Mouse (Mus musculus) neural tube, embryonic 11.5 days (tissue): Measurements from ENCODE around the gene Grk3. TPM values are rescaled to one million over a fixed set of nuclear protein-coding genes. Genes with fewer than 3 reads are reported as not detected.

Experiments
- ATAC-seq: fragments of 200-750 bp; cut with Nextera tagmentation; 2 replicates; pipeline ENCODE4 v1.8.0; 2017; ENCODE audit warnings: moderate number of reproducible peaks, mild to moderate bottlenecking, moderate TSS enrichment, moderate library complexity; ENCODE audit not compliant: insufficient read depth, low FRiP score, low TSS enrichment
- DNase-seq: peaks from one replicate; pipeline ENCODE4 v3.0.0-alpha.2; 2015; ENCODE audit warnings: low spot score
- H3K27ac ChIP-seq: fragments of 300-500 bp; sonication (generic); 2 replicates; pipeline ENCODE4 v1.5.1; 2014; ENCODE audit warnings: low read depth, mild to moderate bottlenecking, low read length
- H3K27me3 ChIP-seq: fragments of 300-500 bp; sonication (generic); 2 replicates; pipeline ENCODE4 v1.6.1; 2014; ENCODE audit warnings: mild to moderate bottlenecking, low read length, mixed read lengths; ENCODE audit not compliant: control insufficient read depth, insufficient read depth
- H3K36me3 ChIP-seq: fragments of 300-500 bp; sonication (generic); 2 replicates; pipeline ENCODE4 v1.6.1; 2014; ENCODE audit warnings: mild to moderate bottlenecking, low read length, moderate library complexity, mixed read lengths; ENCODE audit not compliant: control insufficient read depth, insufficient read depth
- H3K4me1 ChIP-seq: fragments of 300-500 bp; sonication (generic); 2 replicates; pipeline ENCODE4 v1.6.1; 2014; ENCODE audit warnings: low read length, mixed read lengths; ENCODE audit not compliant: control insufficient read depth, insufficient read depth
- H3K4me2 ChIP-seq: fragments of 300-500 bp; sonication (generic); 2 replicates; pipeline ENCODE4 v1.6.1; 2014; ENCODE audit warnings: low read depth, mild to moderate bottlenecking, moderate library complexity
- H3K4me3 ChIP-seq: fragments of 300-500 bp; sonication (generic); 2 replicates; pipeline ENCODE4 v1.5.1; 2014; ENCODE audit warnings: low read depth, low read length
- H3K9ac ChIP-seq: fragments of 300-500 bp; sonication (generic); 2 replicates; pipeline ENCODE4 v1.6.1; 2014; ENCODE audit warnings: mild to moderate bottlenecking, low read length
- H3K9me3 ChIP-seq: fragments of 300-500 bp; sonication (generic); 2 replicates; pipeline ENCODE4 v1.6.1; 2016; ENCODE audit warnings: low read length; ENCODE audit not compliant: control insufficient read depth
- WGBS: fragments of 180-500 bp; shearing (Covaris S2); extraction: QIAGEN DNeasy Blood & Tissue Kit; methylation state at CpG from one replicate; pipeline ENCODE4 v1.1.7; 2014; 5-methylcytosine and 5-hydroxymethylcytosine counted together
- polyA plus RNA-seq: library from polyadenylated mRNA; unstranded; fragments of >200 nt; fragmentation: Nextera tagmentation; extraction: Ambion mirVana; gene quantifications from 2 replicates; pipeline ENCODE4 v1.2.1, GENCODE M21; 2014

Grk3 gene
- polyA plus RNA-seq, 1 experiment from 2014 or later, result 5.9 TPM

GRCm38 (mm10) chr5:112921914-112922313 is 93.7 kb downstream of the Grk3 start:
- no peak overlapping the region for H3K4me2 ChIP-seq
- ATAC-seq, result no peak
- no peaks in the 10 kb centered on the region for H3K27me3 ChIP-seq
- no peak overlapping the region for H3K27ac ChIP-seq
- no peak overlapping the region for H3K9ac ChIP-seq
- no peaks in the 10 kb centered on the region for H3K36me3 ChIP-seq
- DNase-seq, result no peak
- H3K4me3 ChIP-seq, result no peak overlapping the region
- no peaks in the 10 kb centered on the region for H3K9me3 ChIP-seq
- H3K4me1 ChIP-seq, result no peaks in the 10 kb centered on the region

- Histone ChIP-seq H3K36me3 (no peaks in the 10 kb centered on the region), H3K9ac (no peak overlapping the region), H3K27ac (no peak overlapping the region), H3K27me3 (no peaks in the 10 kb centered on the region), H3K9me3 (no peaks in the 10 kb centered on the region), H3K4me3 (no peak overlapping the region), H3K4me2 (no peak overlapping the region), H3K4me1 (0 out of 2 replicates have a peak, but pooled peaks cover 3% of the 10 kb centered on the region)
- ATAC-seq (no peak), DNase-seq (no peak)
- 80% methylated on average over 5 of the region's 5 CpGs for WGBS
Measured at GRCm38 (mm10) chr5:112910381-112910780, 105.2 kb downstream of the Grk3 start.

DNA sequence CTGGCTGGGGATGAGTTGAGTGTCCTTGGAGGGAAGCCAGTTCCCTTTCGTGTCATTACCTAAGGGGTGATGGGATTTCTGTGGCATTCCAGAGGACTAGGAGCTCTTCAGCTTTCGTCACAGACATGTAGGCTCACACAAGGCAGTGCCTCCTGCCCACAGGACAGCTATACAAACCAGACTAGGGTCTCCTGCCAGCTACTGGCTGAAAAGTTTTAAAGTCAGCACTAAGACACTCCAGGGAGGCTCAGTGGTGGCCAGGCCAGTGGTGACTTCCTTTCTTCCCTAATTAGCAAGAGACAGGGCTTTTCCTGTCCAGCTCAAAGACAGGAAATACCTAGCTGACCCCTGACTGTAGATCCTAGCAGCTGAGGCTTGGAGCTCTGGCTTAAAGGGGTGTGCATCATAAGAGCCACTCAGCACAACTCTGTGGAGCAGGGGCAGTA is 107.4 kb downstream of the Grk3 start:
- Histone ChIP-seq H3K36me3 (no peaks in the 10 kb centered on the region), H3K27me3 (no peaks in the 10 kb centered on the region), H3K4me1 (0 out of 2 replicates have a peak, but pooled peaks cover 3% of the 10 kb centered on the region), H3K9ac (no peak overlapping the region), H3K4me3 (no peak overlapping the region), H3K4me2 (no peak overlapping the region), H3K9me3 (no peaks in the 10 kb centered on the region), H3K27ac (no peak overlapping the region)
- ATAC-seq (no peak), DNase-seq (no peak)
- 50% methylated on average over 2 of the region's 2 CpGs for WGBS

GRCm38 (mm10) chr5:112907504-112907903 is 108.1 kb downstream of the Grk3 start:
- WGBS, result 58% methylated on average over 6 of the region's 6 CpGs

GRCm38 (mm10) chr5:112895674-112896654 is 119.6 kb downstream of the Grk3 start, which contains the start of gene Myo18b:
Gene Myo18b (minus strand): TSS chr5:112896362.
- WGBS, result 80% methylated on average over 17 of the region's 17 CpGs
- no peaks in the 10 kb centered on the region for H3K9me3 ChIP-seq
- H3K4me2 ChIP-seq, result no peak within 1 kb of the TSS
- DNase-seq (no peak), ATAC-seq (no peak)
- no peak within 1 kb of the TSS for H3K27ac ChIP-seq
- no peaks in the 10 kb centered on the region for H3K36me3 ChIP-seq
- H3K4me3 ChIP-seq, result no peak within 1 kb of the TSS
- no peaks in the 10 kb centered on the region for H3K4me1 ChIP-seq
- no peaks in the 10 kb centered on the region for H3K27me3 ChIP-seq
- H3K9ac ChIP-seq, result no peak within 1 kb of the TSS

More at GRCm38 (mm10) chr5:112907504-112907903, 108.1 kb downstream of the Grk3 start:
- Histone ChIP-seq H3K4me2 (no peak overlapping the region), H3K27ac (no peak overlapping the region), H3K36me3 (no peaks in the 10 kb centered on the region), H3K9ac (no peak overlapping the region), H3K27me3 (no peaks in the 10 kb centered on the region), H3K4me1 (0 out of 2 replicates have a peak, but pooled peaks cover 3% of the 10 kb centered on the region), H3K4me3 (no peak overlapping the region), H3K9me3 (no peaks in the 10 kb centered on the region)
- no peak for DNase-seq
- ATAC-seq, result no peak

GRCm38 (mm10) chr5:112893462-112894060 is 122.0 kb downstream of the Grk3 start:
- Histone ChIP-seq H3K4me3 (no peak overlapping the region), H3K36me3 (no peaks in the 10 kb centered on the region), H3K9me3 (no peaks in the 10 kb centered on the region), H3K4me2 (no peak overlapping the region), H3K9ac (no peak overlapping the region), H3K27ac (no peak overlapping the region), H3K27me3 (no peaks in the 10 kb centered on the region), H3K4me1 (no peaks in the 10 kb centered on the region)
- no peak for ATAC-seq
- no peak for DNase-seq
- WGBS, result 69% methylated on average over 5 of the region's 5 CpGs

GRCm38 (mm10) chr5:112892411-112892810 is 123.2 kb downstream of the Grk3 start:
- Histone ChIP-seq H3K36me3 (no peaks in the 10 kb centered on the region), H3K9ac (no peak overlapping the region), H3K4me2 (no peak overlapping the region), H3K27ac (no peak overlapping the region), H3K27me3 (no peaks in the 10 kb centered on the region), H3K4me1 (no peaks in the 10 kb centered on the region), H3K4me3 (no peak overlapping the region), H3K9me3 (no peaks in the 10 kb centered on the region)
- no peak for DNase-seq
- ATAC-seq, result no peak

DNA sequence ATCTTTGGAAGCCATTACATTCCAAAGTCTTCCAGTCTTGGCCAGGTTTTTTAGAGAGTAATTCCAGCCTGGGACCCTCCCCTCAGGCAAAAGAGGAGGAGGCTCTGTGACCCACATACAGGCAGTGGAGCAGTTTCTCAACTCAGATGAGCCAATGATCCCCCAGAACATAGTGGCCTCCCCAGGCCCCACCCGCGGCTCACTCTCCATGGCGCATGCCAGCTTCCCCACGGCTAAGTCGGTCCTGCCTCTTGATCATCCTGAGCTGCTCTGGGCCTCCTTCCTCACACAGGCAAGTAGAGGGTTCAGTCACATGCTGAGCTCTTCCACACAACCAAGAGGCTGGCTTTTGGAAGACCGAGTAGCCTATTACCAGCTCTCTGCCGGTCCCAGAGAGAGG is 126.9 kb downstream of the Grk3 start:
- Histone ChIP-seq H3K27ac (no peak overlapping the region), H3K4me1 (no peaks in the 10 kb centered on the region), H3K9ac (no peak overlapping the region), H3K27me3 (no peaks in the 10 kb centered on the region), H3K4me2 (no peak overlapping the region), H3K36me3 (no peaks in the 10 kb centered on the region), H3K9me3 (no peaks in the 10 kb centered on the region), H3K4me3 (no peak overlapping the region)
- DNase-seq, result no peak
- 65% methylated on average over 7 of the region's 7 CpGs for WGBS
- no peak for ATAC-seq
